Mouse (Mus musculus): ENCODE results near the gene Ralgapa2.

Gene Ralgapa2

DNA sequence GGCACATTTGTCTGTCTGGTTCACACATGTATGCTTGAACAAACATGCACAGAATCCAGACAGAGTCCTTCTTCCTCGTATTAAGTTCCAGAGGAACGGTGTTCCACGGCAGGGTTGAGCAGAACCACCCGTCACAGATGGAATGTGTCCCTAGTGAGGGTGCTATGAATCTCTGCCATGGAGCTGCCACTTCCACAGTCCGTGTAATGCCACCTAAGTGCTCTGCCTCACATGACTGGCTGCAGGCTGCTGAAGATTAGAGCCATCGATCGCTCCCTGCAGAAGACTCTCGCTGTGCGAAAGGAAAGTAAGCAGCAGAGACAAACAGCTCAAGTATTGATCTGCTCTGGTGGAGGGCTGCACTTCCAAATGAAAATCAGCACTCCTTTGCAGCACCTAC, 218.6 kb downstream of the Ralgapa2 start:
- DNase-seq, result no peak

DNA sequence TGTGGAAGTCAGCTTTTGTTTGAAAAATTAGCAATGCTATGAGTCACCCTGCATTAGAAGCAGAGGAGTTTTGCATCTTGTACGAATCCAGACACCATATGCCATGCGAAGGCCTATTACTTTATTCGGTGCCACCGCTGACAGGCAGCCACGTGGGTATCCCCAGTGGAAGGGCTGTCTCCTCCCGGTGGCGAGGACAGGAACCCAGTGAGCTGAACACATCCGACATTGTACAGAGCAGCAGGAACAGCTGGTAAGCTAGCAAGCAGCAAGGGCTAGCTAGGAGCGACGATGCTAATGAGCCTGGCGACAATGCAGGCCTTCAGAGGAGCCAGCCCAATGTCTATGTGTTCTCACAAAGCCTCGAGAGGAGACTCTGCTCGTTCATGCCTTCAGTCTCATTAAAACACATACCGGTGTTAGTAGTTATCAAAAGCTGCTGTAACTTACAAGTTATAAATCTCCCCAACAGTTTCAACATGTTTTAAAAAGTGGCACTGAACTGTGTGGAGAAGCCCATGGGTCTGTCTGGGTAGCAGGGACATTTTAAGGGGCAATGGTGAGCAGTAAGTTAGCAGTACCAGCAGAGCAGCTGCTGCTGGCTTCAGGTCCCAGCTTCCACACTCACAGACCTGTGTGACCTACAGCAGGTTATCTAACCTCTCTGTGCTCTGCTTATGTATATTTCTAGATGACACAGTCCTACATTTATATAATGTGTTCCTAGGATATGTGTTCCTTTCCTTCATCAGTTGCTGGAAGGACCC, 221.1 kb downstream of the Ralgapa2 start:
- peak in 1 of 2 experiments; percentile 19 for DNase-seq

DNA sequence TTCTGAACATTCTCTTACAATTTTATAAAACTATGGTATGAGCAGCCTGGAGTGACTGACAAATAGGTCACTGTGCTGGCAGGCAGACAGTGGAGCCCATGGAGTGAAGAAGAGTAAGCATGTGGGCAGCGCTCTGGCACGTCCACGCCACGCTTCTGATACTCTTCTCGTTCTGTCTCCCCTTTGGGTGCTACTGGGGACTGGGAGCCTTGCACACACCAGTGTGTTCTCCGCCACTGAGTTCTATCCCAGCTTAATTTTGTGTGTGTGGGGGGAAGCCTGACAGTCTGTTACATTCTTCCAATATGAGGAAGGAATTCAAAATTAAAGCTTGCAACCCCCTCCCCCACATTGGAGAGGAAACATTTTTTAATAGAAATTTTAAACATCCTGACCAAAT, 221.8 kb downstream of the Ralgapa2 start:
- DNase-seq, result no peak

DNA sequence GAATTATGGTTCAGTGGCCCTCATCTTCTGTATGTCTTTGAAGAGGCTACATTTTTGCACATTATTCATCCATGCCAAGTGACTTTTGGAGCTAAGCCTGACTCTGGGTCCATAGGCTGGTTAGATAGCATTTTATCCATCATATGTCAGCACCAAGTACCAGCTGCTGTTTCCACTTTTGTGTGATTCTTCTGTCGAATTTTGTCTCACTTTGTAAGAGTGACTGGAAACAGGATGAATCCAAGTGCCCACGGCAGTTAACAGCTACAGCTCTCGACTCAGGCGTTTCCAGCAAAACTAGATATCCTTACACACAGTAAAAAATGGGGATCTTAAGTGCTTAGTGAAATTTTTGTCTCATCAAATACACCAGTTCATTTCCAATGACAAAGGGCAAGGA, 222.8 kb downstream of the Ralgapa2 start:
- DNase-seq, result no peak

DNA sequence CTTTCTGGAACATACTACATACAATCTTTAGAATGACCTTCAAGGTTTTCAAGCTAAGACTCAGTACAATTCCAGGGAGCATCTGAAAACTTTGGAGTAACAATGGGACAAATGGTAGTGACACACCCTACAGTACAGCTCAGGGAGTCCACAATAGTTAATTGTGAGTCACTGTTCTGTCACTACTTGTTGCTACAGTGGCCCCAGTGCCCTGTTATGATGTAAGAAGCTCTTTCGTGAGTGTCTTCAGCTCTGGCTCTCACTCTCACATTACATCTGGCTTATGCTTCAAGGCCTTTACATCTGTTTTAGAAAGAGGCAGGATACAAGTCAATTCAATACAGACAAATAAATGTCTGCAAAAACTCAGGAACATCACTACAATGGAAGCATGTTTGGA, 223.8 kb downstream of the Ralgapa2 start:
- DNase-seq, result no peak

DNA sequence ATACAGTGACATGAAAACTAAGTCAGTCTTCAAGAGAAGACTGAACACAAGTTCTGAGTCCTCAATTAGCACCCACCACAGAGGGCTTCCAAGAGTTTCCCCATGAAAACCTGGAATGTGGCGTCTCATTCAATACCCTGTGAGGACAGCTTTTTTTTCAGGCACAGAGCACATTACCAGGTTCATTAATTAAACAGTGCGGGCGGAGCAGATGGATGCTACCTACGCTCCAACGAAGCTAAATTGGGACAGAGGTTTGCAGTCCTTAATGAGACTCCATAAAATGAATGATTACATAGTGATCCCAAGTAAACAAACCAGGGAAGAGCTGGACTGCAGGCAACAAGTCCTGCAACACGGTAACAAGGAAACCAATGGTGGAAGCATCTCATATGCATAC, 224.6 kb downstream of the Ralgapa2 start:
- no peak for DNase-seq

DNA sequence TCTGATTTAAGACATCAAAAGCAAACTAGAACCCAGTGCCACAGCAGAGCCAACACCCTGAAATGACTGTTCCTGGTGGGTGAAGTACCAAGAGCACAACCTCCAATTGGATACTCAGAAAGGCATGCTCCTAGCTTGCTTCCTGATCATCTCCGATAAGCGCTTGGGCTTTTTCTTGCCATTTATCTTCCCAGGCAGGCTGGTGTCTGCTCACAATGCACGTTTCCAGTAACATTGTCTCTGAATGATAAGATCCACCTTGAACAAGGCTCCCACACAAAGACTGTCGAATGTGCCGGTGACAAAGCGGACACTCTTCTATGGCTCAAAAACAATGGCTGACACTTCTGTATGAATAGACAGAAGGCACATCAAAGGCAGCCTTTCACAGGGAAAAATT, 230.8 kb downstream of the Ralgapa2 start:
- no peak for DNase-seq

DNA sequence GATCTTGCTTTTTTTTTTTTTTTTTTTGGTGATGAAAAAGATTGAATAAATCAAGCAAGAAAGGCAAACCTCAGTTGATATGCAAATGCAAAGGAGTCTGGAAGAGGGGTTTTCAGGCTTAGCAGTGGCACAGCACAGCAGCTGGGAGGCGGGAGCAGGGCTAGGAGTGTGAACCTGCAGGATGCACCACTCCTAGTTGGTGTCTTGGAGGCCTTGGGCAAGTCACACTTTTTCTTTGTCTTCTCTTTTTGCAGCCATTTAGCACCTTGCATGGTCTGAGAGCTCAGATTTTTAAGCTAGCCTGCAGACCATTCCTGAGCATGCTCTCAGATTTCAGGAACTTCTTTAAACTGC, 231.2 kb downstream of the Ralgapa2 start:
- DNase-seq, result no peak

DNA sequence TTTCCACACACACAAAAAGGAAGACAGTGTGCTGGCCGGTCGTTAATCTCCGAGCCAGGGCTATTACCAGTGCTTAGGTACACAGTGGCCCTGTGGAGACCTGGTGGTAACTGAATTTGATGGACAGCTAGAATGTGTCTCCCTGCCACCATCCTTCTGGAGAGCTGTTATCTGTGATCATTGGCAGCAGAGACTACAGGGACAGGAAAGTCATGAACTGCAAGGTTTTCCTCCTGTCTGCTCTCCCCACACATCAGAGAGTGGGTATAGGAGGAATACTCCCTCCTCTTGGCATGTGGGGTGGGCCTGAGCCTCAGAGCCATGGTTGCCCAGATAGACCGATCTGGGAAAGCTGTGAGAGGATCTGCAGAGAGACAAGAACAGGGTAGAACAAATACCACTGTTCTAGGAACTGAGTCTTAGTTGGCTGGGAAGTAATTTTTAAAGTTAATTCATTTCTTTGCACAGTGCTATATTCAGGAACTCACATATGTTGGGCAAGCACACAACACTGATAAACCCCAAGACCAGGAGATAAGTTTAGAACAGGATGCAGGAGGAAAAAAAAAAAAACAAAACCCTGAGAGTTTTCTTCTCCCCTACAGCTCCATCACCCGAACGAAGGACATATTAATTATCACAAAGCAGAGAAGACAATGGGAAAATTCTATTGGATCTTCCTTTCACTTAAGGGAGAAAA, 231.8 kb downstream of the Ralgapa2 start:
- peak in 1 of 2 experiments; percentile 14 for DNase-seq

GRCm38 (mm10) chr2:146279430-146280220, 232.5 kb downstream of the Ralgapa2 start:
- DNase-seq, result peak; percentile 54 to 55

DNA sequence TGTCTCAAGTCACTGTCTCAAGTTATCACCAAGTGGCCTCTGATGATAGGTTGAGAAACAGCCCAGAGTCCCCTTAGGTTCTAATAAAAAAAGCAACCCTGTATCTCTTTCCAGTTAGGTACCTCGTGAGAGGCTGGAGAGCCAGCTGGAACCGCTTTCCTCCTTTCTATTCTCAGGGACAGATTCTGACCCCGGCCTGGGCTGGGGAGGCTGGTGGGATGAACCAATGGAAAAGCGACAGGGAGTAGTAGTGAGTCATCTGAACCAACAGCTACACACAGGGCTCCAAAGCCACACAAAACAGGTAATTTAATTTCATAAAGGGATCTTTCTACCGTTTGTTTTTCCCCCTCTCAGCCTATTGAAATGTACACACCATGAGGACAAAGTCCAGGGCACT, 233.8 kb downstream of the Ralgapa2 start:
- no peak for DNase-seq

- DNase-seq, result no peak
Measured at GRCm38 (mm10) chr2:146266539-146266938, 245.6 kb downstream of the Ralgapa2 start.

DNA sequence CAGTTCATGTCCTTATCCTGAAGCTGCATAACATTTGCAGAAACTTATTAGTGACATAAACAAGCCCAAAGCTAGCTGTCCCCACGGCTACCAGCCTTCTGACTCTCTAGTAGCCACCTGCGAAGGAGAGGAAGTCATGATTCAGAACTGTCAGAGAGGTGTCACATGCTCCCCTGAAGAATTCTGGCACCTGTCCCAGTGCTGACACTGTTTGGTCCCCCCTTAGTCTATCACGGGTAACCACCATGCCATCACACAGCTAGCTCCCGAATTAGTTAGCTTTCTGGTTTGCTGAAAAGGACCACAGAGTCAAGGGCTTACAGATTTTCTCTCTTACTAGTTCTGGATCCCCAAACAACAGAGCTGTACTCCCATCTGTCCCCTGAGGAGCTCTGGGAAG, 247.1 kb downstream of the Ralgapa2 start:
- DNase-seq, result peak in 1 of 2 experiments; percentile 12

DNA sequence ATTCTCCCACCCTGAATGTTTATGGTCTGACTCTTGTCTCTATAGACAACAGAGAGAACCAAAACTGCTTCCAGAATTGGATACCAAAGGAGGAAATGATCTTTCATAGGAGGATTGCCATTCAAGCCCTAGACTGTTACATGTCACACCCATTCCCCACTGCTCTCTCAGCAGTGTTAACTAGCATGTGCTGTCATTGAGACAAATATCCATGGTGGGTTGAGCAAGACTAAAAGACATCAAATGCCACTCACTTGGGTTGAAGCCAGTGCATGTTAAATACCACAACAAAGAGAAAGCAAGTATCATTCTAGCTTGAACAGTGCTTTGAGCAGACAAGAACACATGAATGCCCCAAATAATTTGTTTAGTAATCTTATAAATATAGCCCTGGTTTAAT, 249.2 kb downstream of the Ralgapa2 start:
- DNase-seq, result no peak

DNA sequence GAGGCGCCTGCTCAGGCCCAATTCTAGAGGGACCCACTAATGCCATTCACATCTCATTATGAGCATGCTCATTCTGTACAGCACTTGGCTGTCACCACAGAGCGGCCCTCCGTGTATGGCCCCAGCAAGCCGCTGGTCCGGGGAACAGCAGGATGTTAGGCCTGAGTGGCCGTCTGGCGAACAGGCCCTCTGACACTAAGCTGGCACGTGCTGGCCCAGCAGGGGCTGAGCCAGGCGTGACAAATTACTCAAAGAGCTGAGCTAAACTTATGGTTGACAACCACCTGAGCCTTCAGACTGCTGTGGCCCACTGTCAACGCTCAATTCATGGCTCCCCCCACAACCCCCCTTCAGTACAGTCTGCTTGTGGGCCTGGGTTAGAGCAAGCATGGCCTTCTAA, 249.9 kb downstream of the Ralgapa2 start:
- DNase-seq, result no peak

DNA sequence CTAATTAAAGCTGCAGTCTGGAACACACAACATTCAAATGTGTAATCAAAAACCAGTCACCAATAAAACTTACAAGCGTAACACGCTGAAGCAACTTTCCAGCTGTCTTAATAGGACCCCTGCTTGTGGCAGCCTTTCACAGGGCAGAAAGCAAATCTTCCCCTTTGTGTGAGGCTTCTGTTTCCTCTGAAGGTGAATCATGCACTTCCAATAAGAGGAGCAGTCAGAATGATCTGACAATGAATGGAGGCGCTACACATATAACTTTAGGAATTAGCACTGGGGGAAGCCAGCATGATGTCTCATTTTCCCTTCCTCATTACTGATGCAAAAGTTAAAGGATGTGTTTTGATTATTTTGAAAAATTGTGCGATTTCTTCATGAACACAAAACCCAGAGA, 251.0 kb downstream of the Ralgapa2 start:
- DNase-seq, result no peak

GRCm38 (mm10) chr2:146259787-146260560, 252.2 kb downstream of the Ralgapa2 start:
- no peak for DNase-seq

DNA sequence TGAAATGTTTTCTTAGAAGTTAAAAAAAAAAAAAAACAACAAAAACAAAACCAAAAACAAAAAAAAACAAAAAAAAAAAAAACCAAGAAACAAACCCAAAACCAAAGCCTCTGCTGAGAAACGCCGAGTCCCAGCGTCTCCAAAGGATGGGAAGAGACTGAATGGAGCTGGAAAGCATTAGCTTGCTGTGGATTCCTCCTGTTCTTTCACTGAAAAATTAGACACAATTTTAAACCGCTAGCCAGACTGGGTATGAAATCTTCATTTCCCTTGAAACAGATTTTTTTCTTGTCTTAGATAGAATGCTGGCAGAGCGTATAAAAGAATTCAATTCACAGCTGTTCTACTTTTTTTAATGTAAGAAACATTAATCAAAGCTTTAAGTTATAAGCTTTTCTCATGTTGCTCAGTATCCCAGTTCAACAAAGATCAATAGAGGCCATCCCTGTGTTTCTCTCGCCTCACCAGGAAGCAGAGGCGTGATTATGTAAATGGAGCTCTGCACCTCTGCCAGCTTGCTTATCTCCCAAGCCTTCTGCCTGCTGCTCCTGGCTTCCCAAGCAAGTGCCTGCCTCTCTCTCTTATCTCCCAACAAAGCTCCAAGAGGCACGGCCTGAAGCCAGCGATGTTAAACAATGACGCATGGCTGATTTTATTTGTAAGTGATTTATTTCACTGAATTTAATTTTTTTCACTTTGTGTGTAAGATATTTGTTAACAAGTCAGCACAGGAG, 253.2 kb downstream of the Ralgapa2 start:
- DNase-seq, result peak in 1 of 2 experiments; percentile 9

GRCm38 (mm10) chr2:146257609-146258008, 254.5 kb downstream of the Ralgapa2 start:
- no peak for DNase-seq

DNA sequence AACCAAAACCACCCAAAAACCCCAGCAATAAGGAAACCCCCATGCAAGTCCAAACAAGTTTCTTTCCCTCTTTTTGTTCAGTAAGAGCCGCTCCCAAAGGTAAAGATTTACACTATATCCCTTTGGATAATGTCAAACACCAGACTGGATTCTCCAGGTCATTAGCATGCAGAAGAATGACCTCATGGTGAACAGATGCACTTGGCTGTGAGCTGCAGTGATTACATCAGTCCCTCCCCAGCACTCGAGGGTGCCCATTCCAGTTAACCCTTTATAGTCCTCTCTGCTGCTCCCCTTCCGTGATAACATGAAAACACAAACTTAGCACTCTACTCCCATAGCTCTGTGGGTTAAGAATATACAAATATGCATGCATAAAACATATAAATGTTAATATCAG, 255.1 kb downstream of the Ralgapa2 start:
- DNase-seq, result no peak

- peak; percentile 23 to 33 for DNase-seq
Measured at GRCm38 (mm10) chr2:146256321-146256875, 255.7 kb downstream of the Ralgapa2 start.

GRCm38 (mm10) chr2:146255636-146256035, 256.5 kb downstream of the Ralgapa2 start:
- DNase-seq, result no peak
